Mouse (Mus musculus) heart, embryonic 11.5 days (tissue): Measurements from ENCODE around the gene Mtln. TPM values are rescaled to one million over a fixed set of nuclear protein-coding genes. Genes with fewer than 3 reads are reported as not detected.

Experiments
- ATAC-seq: fragments of 200-750 bp; cut with Nextera tagmentation; replicated peaks from 2 replicates; pipeline ENCODE4 v1.8.0; 2017; ENCODE audit warnings: moderate library complexity; ENCODE audit not compliant: insufficient number of reproducible peaks, low FRiP score, low TSS enrichment
- H3K27ac ChIP-seq: fragments of 300-500 bp; sonication (generic); 2 replicates; pipeline ENCODE4 v1.5.1; 2014; ENCODE audit warnings: mild to moderate bottlenecking, low read depth, low read length
- H3K27me3 ChIP-seq: fragments of 300-500 bp; sonication (generic); 2 replicates; pipeline ENCODE4 v1.6.1; 2014; ENCODE audit warnings: mild to moderate bottlenecking, low read length, mixed read lengths; ENCODE audit not compliant: control insufficient read depth, insufficient read depth
- H3K36me3 ChIP-seq: fragments of 300-500 bp; sonication (generic); 2 replicates; pipeline ENCODE4 v1.6.1; 2014; ENCODE audit warnings: mild to moderate bottlenecking, low read length, moderate library complexity, mixed read lengths; ENCODE audit not compliant: control insufficient read depth, insufficient read depth
- H3K4me1 ChIP-seq: fragments of 300-500 bp; sonication (generic); 2 replicates; pipeline ENCODE4 v1.6.1; 2014; ENCODE audit warnings: low read length; ENCODE audit not compliant: control insufficient read depth, insufficient read depth
- H3K4me2 ChIP-seq: fragments of 300-500 bp; sonication (generic); 2 replicates; pipeline ENCODE4 v1.6.1; 2014; ENCODE audit warnings: mild to moderate bottlenecking, moderate library complexity
- H3K4me3 ChIP-seq: fragments of 300-500 bp; sonication (generic); 2 replicates; pipeline ENCODE4 v1.5.1; 2014; ENCODE audit warnings: low read depth, low read length
- H3K9ac ChIP-seq: fragments of 300-500 bp; sonication (generic); 2 replicates; pipeline ENCODE4 v1.6.1; 2014; ENCODE audit warnings: mild to moderate bottlenecking, low read depth, low read length, moderate library complexity
- H3K9me3 ChIP-seq: fragments of 300-500 bp; sonication (generic); replicated peaks from 2 replicates; pipeline ENCODE4 v1.6.1; 2016; ENCODE audit warnings: low read length; ENCODE audit not compliant: control insufficient read depth
- WGBS: fragments of 180-500 bp; shearing (Covaris S2); extraction: QIAGEN DNeasy Blood & Tissue Kit; methylation state at CpG from one replicate; pipeline ENCODE4 v1.1.7; 2014; ENCODE audit not compliant: insufficient replicate concordance; 5-methylcytosine and 5-hydroxymethylcytosine counted together
- polyA plus RNA-seq: library from polyadenylated mRNA; unstranded; fragments of >200 nt; fragmentation: Nextera tagmentation; extraction: Ambion mirVana; gene quantifications from 2 replicates; pipeline ENCODE4 v1.2.1, GENCODE M21; 2014

Gene Mtln
- 37.9 and 40.3 TPM in 2 replicates for polyA plus RNA-seq

DNA sequence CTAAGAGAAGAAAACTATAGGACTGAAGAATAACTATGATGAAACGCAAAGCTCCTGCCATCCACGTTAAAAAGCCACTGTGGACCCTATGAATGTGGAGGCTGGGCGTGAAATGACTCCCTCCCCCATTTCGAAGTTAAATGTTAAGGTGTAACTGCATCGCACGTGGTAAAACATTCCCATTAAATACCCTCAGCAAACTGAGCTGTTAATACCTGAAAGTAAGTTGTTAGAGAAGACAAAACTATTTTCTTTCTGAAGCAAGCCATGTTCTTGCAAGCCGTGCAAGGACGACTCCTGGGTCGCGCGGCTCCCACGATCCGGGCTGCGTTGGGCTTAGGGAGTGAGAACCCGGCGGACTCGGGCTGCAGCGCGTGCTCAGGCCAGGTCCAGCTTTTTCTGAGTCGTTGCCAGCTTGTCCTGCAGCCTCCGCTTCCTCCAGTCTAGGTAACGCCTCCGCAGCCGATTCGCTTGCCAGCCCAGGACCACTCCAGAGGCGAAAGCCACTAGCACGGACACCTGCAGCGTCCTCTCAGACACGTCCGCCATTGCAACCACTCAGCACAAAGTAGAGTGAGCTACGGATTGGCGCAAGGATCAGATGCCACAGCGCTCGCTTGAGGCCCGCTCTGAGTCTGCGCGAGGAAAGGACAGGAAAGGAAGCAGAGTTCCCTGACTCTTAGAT is at the start of gene Mtln:
Mtln (minus strand) TSS at position 570 of the 685 bp plus-strand sequence.
- WGBS: under 1% methylated on average over 37 of the region's 37 CpGs
- Histone ChIP-seq H3K4me2 (peak within 1 kb of the TSS; percentile 77), H3K36me3 (no peaks in the 10 kb centered on the region), H3K9me3 (no peaks in the 10 kb centered on the region), H3K9ac (peak within 1 kb of the TSS; percentile 88), H3K4me3 (peak within 1 kb of the TSS; percentile 77), H3K4me1 (peaks cover 9% of the 10 kb centered on the region; the same call in 1 of the 2 replicates), H3K27ac (peak within 1 kb of the TSS; percentile 93), H3K27me3 (no peaks in the 10 kb centered on the region)
- peak; percentile 92 for ATAC-seq

DNA sequence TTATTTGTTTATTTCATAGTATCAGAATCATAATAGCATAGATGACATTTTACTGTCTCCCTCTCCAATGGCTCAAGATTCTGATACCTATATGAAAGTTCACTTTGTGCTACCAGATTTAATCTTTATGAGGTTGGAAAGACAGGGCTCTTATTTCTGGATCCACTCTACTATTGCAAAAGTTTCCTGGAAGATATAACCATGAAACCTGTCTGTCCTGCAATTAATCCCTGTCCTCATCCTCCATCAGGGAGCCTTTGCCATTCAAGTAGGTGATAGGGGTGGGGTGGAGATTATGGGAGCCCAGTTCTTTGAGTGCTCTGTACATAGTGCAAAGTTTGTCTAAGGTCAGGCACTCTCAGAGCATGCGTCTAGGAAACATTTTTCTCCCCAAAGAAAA is 49.1 kb upstream of the Mtln start:
- H3K27me3 ChIP-seq: peaks cover 31% of the 10 kb centered on the region
- ATAC-seq: no peak

DNA sequence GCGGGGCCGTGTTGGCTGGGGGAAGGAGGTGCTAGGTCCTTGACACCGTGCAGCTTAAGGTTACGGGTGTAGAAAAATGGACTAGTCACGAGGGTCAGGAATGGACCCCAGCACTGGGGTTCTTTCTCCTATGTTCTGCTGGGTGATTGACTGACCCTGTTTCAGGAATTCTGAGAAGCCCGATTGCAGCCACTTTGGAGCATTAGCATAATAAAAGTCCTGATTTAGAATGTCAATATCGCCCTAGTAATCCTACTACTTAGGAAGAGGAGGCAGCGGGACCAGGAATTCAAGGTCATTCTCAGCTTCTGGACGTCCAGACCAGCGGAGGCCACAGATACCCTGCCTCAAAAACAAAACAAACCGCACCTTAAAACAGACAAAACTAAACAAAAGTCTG is 47.1 kb upstream of the Mtln start:
- no peak overlapping the region for H3K4me3 ChIP-seq
- peak overlapping the region; percentile 9; the same call in 1 of the 2 replicates for H3K4me2 ChIP-seq
- WGBS: 14% methylated on average over 11 of the region's 11 CpGs
- H3K9ac ChIP-seq: no peak overlapping the region
- ATAC-seq: no peak
- H3K36me3 ChIP-seq: no peaks in the 10 kb centered on the region
- H3K27ac ChIP-seq: no peak overlapping the region
- peaks cover 31% of the 10 kb centered on the region for H3K27me3 ChIP-seq
- no peaks in the 10 kb centered on the region for H3K9me3 ChIP-seq
- H3K4me1 ChIP-seq: no peaks in the 10 kb centered on the region

More for the DNA sequence above, 49.1 kb upstream of the Mtln start:
- 71% methylated on average over 1 of the region's 1 CpGs for WGBS
- Histone ChIP-seq H3K9me3 (no peaks in the 10 kb centered on the region), H3K4me3 (no peak overlapping the region), H3K27ac (no peak overlapping the region), H3K4me1 (no peaks in the 10 kb centered on the region), H3K4me2 (no peak overlapping the region), H3K36me3 (no peaks in the 10 kb centered on the region), H3K9ac (no peak overlapping the region)

DNA sequence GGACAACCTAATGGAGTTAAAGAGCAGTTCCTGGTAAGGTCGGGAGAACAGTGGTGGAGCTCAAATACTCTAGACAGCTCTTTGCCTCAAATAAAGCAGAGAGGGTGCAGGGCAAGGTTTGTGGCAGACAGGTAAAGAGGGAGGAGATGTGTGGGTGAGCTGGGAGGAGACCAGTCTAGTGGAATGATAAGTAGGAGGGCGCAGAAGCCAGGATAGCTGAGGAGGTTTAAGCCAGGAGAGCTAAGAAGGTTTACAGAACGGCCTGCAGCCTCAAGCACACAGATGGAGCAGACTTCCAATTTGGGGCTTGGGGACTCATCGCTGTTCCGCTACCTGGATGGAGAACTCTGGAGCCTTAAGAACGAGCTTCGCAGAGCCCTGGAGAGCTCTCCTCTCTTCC is 46.3 kb upstream of the Mtln start, which contains the start of gene Acoxl:
Acoxl (plus strand) TSS at position 301 of the 400 bp plus-strand sequence.
- 57% methylated on average over 7 of the region's 7 CpGs for WGBS
- no peak for ATAC-seq
- Histone ChIP-seq H3K4me1 (no peaks in the 10 kb centered on the region), H3K27me3 (peaks cover 31% of the 10 kb centered on the region), H3K9me3 (no peaks in the 10 kb centered on the region), H3K36me3 (no peaks in the 10 kb centered on the region), H3K4me2 (peak within 1 kb of the TSS; percentile 9; the same call in 1 of the 2 replicates), H3K27ac (no peak within 1 kb of the TSS), H3K9ac (no peak within 1 kb of the TSS), H3K4me3 (no peak within 1 kb of the TSS)

DNA sequence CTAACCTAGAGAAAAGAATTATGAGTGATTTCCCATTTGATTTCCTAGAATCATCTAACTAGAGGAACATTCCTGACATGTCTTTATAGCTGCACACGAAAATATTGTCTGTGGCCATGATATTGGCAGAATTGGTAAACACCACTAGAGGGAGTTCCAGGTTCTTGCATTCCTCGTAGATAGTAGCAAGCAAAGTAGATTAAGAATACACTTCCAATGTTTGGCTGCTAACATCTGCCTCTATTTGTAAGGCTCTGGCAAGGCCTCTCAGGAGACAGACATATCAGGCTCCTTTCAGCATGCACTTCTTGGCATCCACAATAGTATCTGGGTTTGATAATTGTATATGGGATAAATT is 40.5 kb upstream of the Mtln start:
- Histone ChIP-seq H3K27ac (no peak overlapping the region), H3K9ac (no peak overlapping the region), H3K27me3 (peaks cover 2% of the 10 kb centered on the region; the same call in 1 of the 2 replicates), H3K4me1 (no peaks in the 10 kb centered on the region), H3K4me2 (no peak overlapping the region), H3K4me3 (no peak overlapping the region), H3K36me3 (no peaks in the 10 kb centered on the region), H3K9me3 (no peaks in the 10 kb centered on the region)
- WGBS: 34% methylated on average over 2 of the region's 2 CpGs
- no peak for ATAC-seq

DNA sequence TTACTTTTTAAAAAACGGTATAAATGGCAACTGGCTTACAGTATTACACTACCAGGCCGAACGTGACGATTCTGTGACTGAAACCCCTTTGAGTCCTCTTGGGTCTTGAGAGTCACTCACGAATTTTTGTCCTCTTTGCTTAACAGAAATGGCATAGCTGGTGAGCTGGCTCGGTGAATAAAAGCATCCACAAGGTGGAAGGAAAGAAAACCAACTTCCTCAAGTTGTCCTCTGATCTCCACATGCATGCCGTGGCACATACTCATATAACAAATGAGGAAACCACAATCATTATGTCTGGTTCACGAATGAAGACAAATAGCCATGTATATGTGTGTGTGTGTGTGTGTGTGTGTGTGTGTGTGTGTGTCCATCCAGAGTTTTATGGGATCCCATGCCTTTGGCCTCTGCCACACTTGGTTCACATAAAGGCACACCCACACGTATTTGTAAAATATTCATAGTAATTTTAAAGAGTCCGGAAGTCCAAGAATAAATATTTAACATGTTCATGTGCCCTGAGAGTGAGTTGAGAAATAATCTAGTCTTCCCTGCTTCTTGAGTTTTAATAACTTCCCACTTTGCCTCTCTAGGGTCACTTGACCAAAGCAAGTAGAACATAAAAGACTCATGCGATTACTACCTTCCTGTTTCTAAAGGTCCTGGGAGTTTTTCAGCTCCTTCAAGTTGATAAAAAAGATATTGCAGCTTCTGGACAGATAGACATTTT is 40.0 kb upstream of the Mtln start:
- Histone ChIP-seq H3K36me3 (no peaks in the 10 kb centered on the region), H3K9ac (no peak overlapping the region), H3K4me1 (no peaks in the 10 kb centered on the region), H3K4me3 (peak overlapping the region; percentile 74), H3K4me2 (peak overlapping the region; percentile 66), H3K27me3 (no peaks in the 10 kb centered on the region), H3K9me3 (no peaks in the 10 kb centered on the region), H3K27ac (no peak overlapping the region)
- 0 out of 2 replicates have a peak, but pooled peaks have one; percentile 18 for ATAC-seq
- WGBS: 44% methylated on average over 11 of the region's 11 CpGs

DNA sequence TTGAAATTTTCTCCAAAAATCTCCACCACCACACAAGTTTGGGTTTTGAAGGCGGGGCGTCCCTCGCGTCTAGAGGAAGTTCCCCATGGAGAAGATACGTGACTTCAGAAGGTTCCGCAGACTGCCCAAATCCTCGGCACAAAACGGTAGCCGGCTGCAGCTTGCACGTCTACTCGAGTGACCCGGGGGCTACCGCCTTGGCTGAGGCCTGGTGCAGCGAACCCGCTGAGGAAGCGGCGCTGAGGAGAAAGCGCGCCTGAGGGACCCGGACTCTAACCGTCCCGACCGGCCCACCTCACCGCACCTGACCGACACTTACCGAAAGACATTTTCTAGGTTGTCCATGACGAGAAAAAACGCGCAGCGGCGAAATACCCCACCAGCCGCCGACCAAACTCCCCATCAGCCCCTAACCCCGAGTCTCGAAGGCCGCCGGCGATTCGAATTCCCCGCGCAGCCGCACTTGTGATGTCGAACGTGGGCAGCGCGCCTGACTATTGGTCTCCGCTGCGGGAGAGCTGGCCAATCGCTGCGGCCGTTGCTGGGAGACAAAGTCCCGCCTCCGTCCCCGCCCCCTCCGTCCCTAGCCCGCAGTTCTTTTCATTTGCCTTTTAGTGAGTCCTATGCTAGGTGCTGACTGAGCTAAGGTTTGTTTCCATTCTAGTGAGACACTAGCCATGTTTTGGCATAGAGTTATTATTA is 39.3 kb upstream of the Mtln start, which contains the start of gene Bub1:
Bub1 (minus strand) TSS at position 465 of the 702 bp plus-strand sequence.
- H3K4me1 ChIP-seq: no peaks in the 10 kb centered on the region
- no peaks in the 10 kb centered on the region for H3K36me3 ChIP-seq
- peak; percentile 91 for ATAC-seq
- H3K9me3 ChIP-seq: no peaks in the 10 kb centered on the region
- peak within 1 kb of the TSS; percentile 73 for H3K9ac ChIP-seq
- H3K4me3 ChIP-seq: peak within 1 kb of the TSS; percentile 74
- H3K4me2 ChIP-seq: peak within 1 kb of the TSS; percentile 66
- no peak within 1 kb of the TSS for H3K27ac ChIP-seq
- H3K27me3 ChIP-seq: no peaks in the 10 kb centered on the region
- under 1% methylated on average over 56 of the region's 56 CpGs for WGBS

DNA sequence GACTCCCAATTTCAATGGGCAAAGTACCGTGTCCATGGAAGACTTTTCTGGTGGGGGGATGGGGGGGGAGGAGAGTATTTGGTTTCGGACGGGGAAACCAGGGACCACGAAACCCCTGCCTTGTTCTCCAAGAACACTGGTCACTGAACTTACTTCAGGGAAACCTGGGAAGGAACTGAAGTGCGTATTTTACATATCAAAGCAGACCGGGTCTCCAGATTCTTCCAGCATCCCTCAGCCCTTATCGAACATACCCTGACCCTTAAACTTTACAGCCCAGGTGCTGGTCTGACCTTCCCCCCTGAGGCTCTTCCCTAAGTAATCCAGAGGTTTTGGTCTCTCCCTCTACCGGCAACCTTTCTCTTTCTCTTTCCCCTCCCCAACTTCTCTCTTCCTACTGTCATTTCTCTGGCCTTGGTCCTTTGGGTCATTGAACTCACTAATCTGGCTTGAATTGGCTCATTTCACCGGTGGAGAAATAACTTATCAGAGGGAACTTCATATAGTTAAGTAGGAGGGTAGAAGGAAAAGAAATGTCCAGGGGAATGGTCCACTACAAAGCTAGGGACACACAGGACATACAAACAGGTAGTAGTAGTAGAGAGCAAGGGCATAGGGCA is 2.5 kb downstream of the Mtln start:
- Histone ChIP-seq H3K27ac (no peak overlapping the region), H3K9ac (no peak overlapping the region; the same call in 1 of the 2 replicates), H3K27me3 (no peaks in the 10 kb centered on the region), H3K4me1 (peaks cover 9% of the 10 kb centered on the region; the same call in 1 of the 2 replicates), H3K9me3 (no peaks in the 10 kb centered on the region), H3K36me3 (no peaks in the 10 kb centered on the region), H3K4me3 (peak overlapping the region; percentile 75; the same call in 1 of the 2 replicates), H3K4me2 (peak overlapping the region; percentile 78)
- no peak for ATAC-seq
- WGBS: 18% methylated on average over 9 of the region's 9 CpGs
